Mouse (Mus musculus): ENCODE measurements around the gene Cacng5. TPM values are rescaled to one million over a fixed set of nuclear protein-coding genes. Genes with fewer than 3 reads are reported as not detected.

Gene Cacng5
- polyA plus RNA-seq (2015; fragmentation: Nextera tagmentation; extraction: Ambion mirVana), result 4.1 and 11.5 TPM in 2 replicates

GRCm38 (mm10) chr11:107914634-107915226, at the start of gene Cacng5:
Gene Cacng5 (minus strand): TSS chr11:107915055.

Other genes with a start within 250 kb of the Cacng5 start
- gene Cacng1, start 198.5 kb downstream of the Cacng5 start, polyA plus RNA-seq (2015; fragmentation: Nextera tagmentation; extraction: Ambion mirVana), result 1.1 and 3.3 TPM in 2 replicates
- gene Cacng4, start 120.5 kb downstream of the Cacng5 start, polyA plus RNA-seq (2015; fragmentation: Nextera tagmentation; extraction: Ambion mirVana), result 4.3 and 13.0 TPM in 2 replicates

Measured in adrenal gland, postnatal 0 days (tissue).